Mouse (Mus musculus) left cerebral cortex, postnatal 4 days (tissue): ENCODE measurements at regions not wholly inside any gene's neighbourhood (a gene's known extent, or its start where the extent isn't known, plus 50 kb on each side); places are given as distances from the start of the nearest gene placed in this dataset.

Experiments
- DNase-seq: peaks from one replicate; pipeline ENCODE4 v3.0.0-alpha.2; 2022
- intact Hi-C: fragments of 180-260 bp; cut with DNase I; formaldehyde crosslinking; loops from one replicate; pipeline ENCODE4 v1.15.1; 2025

DNA sequence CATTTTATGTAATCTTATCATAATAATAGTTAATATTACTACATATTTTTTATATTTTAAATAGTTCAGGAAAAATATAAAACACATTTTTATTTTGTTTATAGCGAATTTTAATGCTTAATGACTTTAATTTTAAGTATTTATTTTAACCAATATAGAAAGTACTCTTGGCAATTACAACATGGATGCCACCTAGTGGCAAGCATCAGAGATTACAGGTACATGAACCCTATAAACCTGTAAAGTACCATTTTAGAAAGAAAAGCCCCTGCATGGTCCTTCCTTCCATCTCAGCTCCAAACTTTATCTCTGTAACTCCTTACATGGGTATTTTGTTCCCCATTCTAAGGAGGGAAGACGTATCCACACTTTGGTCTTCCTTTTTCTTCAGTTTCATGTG is 4328.9 kb upstream of the Gm7489 start:
- no peak for DNase-seq
- intact Hi-C loops: no loop called here

DNA sequence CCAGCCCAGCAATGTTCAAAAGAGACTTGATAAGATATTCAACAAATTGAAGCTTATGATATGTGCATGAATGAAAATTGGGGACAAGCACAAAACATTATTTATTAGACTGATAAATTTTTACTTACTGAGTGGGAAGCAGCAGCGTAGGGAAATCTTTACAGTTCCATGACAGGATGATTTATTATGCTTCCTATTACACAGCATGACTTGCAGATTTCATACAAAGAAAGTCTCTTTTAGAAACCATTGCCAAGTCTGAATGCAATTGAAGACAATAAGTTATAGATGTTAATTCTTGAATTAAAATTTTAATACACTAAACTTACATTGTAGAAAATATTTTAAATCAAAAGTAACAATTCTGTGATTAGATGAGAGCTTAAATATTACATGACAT is 4324.3 kb upstream of the Gm7489 start:
- intact Hi-C loops: no loop called here
- DNase-seq: no peak

GRCm38 (mm10) chr15:49588851-49589250 is 4295.9 kb upstream of the Gm7489 start:
- intact Hi-C loops: no loop called here
- DNase-seq: no peak

GRCm38 (mm10) chr15:49613865-49614264 is 4270.8 kb upstream of the Gm7489 start:
- no peak for DNase-seq

GRCm38 (mm10) chr15:49647361-49647760 is 4237.3 kb upstream of the Gm7489 start:
- DNase-seq: no peak
- intact Hi-C loops: no loop called here

More at GRCm38 (mm10) chr15:49613865-49614264, 4270.8 kb upstream of the Gm7489 start:
- intact Hi-C loops: no loop called here

DNA sequence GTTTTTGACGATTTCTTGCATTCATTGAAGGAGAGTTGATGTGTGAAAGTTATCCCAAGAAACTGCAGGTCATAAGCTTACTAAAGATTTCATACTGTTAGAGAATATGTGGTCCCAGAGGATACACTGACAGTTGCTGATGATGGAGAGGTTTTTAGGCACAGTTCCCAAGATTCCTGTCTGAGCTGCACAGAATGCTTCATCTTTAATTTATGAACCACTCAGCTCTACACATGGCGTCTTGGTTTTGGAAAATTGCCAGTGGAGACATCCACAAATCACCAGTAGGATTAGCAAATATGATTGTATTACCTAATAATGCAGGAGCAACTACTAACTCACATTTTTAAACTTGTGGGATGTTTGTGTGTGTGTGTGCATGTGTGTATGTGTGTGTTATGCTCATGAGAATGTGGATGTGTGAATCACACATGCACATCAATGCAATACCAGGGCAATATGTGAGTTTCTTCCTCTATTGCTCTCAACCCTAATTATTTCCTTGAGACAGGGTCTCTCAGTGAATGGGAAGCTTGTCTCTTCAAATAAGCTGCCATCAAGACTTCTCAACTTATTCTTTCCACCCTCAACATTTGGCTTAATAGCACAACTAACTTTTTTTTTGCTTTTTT is 4234.0 kb upstream of the Gm7489 start:
- DNase-seq: peak; percentile 3
- intact Hi-C loops: no loop called here

- intact Hi-C loops: no loop called here
- no peak for DNase-seq
Observed at GRCm38 (mm10) chr15:49653728-49654127, 4231.0 kb upstream of the Gm7489 start.

GRCm38 (mm10) chr15:49664834-49665565 is 4219.7 kb upstream of the Gm7489 start:
- no peak for DNase-seq
- intact Hi-C loops: no loop called here
